Mouse (Mus musculus) kidney, postnatal 10 days (tissue): Measurements from ENCODE around the gene Epha3.

Experiments
- DNase-seq: peaks from one replicate; pipeline ENCODE4 v3.0.0; 2021; ENCODE audit warnings: mixed read lengths

Epha3 gene

GRCm38 (mm10) chr16:63646577-63646976 lies 217.4 kb downstream of the Epha3 start:
- no peak for DNase-seq

- no peak for DNase-seq
These were observed 221.3 kb downstream of the Epha3 start for GRCm38 (mm10) chr16:63642641-63643040.

GRCm38 (mm10) chr16:63641603-63642002 lies 222.4 kb downstream of the Epha3 start:
- DNase-seq = no peak

GRCm38 (mm10) chr16:63638701-63639100 lies 225.3 kb downstream of the Epha3 start:
- peak; percentile 11 for DNase-seq

DNA sequence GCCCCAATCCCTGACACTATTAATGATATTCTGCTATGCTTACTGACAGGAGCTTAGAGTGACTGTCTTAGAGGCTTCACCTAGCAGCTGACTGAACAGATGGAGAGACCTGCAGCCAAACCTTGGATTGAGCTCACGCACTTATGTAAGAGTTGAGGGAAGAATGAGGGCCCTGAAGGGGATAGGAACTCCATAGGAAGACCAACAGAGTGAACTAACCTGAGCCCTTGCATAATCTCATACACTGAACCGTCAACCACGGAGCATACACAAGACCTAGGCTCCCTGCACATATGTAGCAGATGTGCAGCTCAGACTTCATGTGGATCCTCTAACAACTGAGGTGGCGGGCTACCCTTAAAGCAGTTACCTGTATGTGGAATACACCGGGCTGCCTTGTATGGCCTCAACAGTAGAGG lies 230.2 kb downstream of the Epha3 start:
- DNase-seq = no peak

DNA sequence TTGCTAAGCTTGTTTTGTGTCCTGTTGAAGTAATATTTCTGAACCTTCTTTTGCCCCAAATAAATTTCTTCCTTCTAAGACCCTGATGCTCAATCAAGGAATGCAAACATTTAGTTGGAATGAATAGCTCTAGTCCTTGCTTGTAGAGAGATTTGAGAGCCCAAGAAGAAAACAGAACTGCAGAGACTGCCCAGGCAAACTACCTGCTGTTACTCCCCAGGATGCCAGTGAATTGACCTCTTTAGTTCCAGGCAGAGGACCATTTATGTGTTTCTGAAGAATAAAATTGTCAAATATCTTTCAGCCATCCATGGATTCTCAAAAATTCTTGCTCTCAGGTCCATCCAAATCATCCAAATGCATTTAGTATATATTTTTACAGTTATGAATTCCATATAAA lies 238.7 kb downstream of the Epha3 start:
- no peak for DNase-seq

DNA sequence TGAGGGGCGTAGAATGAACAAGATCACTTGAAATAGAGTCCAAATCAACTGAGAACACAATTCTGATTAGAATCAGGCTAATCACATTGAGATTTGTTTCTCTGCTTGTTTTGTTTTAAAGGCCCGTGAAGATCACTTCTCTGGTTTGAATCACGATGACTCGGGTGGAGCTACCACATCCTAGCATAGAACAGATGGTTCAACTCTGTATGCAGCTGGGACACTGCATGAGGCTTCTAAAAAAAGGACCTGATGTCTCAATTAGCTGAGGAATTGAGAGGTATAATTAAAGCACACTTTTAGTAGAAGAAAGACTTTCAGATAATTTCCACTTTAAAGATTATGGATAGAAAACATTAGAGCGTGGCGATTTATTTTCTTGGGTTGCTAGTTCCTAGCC lies 242.1 kb downstream of the Epha3 start:
- no peak for DNase-seq

DNA sequence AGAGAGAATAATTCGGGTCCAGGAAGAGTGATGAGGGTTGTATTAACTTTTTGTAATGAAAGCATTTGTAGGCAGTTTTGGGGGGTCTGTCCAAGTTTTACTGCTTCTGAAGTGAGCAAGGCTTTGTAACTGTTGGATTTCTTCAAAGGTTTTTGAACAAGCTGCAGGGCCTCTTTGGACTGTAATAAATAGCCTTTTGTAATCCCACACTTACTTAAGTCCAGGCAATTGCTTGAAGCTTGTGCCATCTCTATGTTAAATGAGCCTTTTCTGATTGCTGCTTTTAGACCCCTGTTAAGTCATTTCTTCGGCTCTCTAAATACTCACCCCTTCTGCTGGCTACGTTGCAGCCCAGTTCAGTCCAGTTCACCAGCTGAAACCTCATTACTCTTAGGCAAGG lies 248.6 kb downstream of the Epha3 start:
- no peak for DNase-seq

DNA sequence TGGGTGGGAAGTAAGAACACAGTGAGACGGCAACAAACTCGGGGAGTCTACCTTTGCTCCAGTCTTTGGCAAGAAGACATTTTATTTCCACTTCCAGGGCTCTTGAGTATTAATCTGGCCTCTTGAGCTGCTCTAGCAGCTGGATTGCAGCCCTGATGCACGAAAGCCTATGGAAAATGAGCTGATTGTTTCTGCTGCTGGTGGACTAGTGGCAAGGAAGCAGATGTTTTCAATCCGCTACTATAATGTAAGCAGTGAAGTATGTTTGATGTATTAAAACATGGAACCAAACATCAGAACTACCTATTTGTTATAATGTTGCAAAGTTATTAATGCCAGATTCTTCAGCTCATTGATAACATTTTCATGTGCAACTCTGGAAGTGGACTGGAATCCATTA lies 251.0 kb downstream of the Epha3 start:
- no peak for DNase-seq

DNA sequence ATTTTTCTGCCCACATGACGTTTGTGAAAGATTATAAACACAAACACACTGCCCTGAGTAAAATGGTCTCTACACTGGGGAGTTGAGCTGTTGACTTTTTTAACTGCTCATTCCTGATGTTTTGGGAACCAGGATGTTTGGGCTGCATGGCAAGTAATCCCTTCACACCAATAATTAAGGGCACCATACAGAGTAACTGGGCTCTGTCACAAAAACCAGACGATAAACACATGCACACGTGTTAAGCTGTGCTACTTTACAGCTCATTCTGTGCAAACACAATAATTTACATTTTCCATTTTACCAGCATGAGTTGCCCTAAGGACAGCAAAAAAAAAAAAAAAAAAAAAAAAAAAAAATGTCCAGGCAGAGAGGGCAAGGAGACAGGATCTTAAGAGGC lies 263.7 kb downstream of the Epha3 start:
- no peak for DNase-seq

DNA sequence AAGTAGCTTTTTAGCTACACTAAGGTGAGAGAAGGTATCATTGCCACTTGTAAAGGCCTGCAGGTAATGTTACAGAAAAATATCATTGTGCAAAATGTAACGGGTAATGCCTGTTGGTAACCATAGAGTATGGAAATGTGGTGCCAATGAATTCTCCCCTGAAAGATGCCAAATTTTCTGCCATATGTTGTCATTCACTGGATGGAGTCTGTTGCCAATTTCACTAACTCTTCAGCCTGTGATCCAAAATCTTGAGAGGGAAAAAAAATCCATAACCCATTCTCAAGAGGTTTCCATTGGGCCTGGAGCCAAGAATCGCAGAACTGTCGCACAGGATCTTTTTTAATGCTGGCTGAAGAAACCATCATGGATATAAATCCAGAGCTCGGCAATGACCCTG lies 269.3 kb downstream of the Epha3 start:
- peak; percentile 4 for DNase-seq

DNA sequence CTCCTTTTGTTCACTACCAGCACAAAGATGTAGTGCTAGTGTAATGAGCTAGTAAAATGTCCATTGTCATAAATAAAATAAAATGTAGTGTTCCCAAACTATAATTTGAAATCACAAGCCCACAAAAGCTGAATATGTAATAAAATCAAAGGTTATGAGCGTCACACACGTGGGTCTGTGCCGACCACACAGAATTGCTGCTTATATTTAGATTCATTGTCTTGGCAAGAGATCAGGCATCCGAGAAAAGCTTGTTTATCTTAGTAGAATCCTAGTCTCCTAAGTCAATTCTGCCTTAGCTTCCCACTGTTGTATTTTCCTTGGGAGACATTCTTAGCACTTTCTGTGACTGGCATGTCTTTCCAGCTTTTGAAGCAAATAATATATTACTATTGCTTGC lies 294.2 kb downstream of the Epha3 start:
- peak; percentile 9 for DNase-seq

DNA sequence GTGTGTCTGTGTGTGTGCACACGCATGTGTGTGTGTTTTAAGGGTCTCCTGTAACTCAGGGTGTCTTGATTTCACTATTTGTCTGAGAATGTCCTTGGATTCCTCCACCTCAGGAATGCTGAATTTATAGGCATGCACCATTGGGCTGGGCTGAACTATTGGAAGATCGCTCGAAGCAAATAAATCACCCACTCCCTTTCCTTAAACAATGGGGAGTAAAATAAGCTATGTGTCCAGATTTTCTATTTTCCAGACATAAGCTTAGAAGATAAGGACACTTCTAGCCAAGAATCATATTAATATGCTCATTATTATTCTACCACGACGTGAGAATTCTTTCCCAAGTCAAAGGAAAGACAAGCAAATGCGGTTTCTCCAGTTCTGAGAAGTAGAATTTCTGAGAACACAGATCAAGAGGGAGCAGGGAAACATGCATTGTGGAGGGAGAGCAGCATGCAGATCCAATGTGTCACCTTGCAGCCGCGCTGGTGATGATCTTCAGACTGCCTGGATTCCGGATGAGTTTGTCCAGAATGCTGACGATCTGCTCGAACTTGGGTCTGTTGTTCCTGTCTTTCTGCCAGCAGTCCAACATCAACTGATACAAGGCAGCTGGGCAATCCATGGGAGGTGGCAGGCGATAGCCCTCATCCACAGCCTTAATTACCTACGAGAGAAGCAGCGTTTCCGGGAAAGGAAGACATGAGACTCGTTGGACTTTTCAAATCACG lies 297.7 kb downstream of the Epha3 start:
- peak; percentile 42 for DNase-seq

- DNase-seq = no peak
These were observed 307.4 kb downstream of the Epha3 start for GRCm38 (mm10) chr16:63556410-63557146.

DNA sequence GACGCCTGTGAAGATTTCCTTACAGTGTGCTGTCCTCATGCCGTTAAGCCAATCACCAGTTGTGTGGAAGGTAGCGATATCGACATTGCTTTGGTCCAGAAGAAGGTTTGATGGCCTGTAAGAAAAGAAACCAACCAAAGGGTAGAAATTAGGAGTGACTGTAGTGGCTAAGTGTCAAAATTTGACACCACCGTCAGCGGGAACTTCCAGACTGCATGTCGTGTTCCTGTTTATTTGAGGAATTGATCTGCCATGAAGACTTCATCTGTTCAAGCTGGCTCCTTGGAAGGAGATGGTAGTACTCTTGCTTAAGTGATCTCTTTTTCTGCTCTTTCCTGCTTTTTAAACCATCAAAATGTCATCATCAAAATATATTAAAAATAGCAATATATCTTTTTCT lies 311.4 kb downstream of the Epha3 start:
- no peak for DNase-seq

DNA sequence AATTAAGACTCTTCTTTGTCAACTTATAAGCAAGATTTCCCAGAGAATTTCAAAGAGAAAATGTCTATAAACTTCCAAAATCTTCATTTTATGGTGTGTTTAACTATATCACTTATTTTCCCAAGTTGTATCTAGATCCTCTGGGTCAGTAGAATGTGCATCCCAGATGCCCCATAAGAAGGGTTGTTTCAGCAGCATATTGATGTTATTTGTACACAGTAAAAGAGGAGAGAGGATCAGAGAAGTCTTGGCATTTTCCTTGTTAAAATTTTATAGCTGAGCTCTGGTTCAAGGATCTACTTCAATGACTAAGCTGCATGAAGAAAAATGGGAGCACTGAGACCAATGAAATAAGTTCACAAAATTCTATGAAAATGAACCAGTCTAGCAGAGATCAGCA lies 324.5 kb downstream of the Epha3 start:
- DNase-seq = no peak

DNA sequence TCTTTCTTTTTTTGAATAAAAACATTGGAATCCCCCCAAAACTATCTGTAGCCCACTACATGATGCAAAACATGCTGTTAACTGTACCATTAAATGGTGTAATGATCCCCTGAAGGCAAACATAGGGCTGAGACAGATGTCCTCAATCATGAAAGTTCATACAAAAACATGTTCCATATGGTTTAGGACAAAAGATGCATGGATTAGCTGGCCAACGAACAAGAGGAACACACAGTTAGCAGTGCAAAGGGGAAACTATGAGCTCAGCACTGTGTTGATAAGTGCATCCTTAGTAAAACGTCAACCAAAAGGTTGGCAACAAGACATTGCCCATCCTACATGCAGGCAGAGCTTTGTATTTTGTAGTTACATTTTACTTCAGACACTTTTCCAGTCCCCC lies 335.2 kb downstream of the Epha3 start:
- DNase-seq = no peak

- no peak for DNase-seq
These were observed 346.3 kb downstream of the Epha3 start for GRCm38 (mm10) chr16:63517636-63518035.

- DNase-seq = no peak
These were observed 353.9 kb downstream of the Epha3 start for GRCm38 (mm10) chr16:63510069-63510468.

GRCm38 (mm10) chr16:63506437-63506836 lies 357.5 kb downstream of the Epha3 start:
- no peak for DNase-seq

GRCm38 (mm10) chr16:63501456-63501855 lies 362.5 kb downstream of the Epha3 start:
- DNase-seq = no peak

- DNase-seq = no peak
These were observed 363.0 kb downstream of the Epha3 start for GRCm38 (mm10) chr16:63500975-63501393.
